Mouse (Mus musculus) frontal cortex, adult (tissue): ENCODE results near the gene Ppp1r14a.

Experiments
- ATAC-seq: cut with Nextera tagmentation; 2 replicates; pipeline ENCODE4 v1.9.2; 2017; ENCODE audit warnings: mild to moderate bottlenecking, moderate library complexity, mixed read lengths; ENCODE audit not compliant: low TSS enrichment

Gene Ppp1r14a

DNA sequence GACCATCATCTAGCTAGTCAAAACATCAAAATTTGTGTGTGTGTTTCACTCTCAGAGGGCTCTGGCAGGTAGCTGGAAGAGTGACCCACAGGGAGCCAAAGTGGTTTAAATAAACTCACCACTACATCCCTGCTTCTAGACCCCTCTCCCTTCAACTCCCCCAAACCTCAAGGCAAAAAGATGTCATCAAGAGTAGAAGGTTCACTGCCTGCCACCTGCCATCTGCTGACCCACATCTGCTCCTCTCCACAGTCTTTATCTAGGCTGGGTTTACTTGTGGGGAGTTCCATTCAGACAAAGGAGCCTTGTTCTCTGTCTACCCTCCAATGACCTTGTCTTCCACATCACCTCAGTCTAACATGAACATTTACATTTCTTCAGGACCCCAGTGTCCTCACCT, 9.8 kb upstream of the Ppp1r14a start:
- ATAC-seq = no peak

DNA sequence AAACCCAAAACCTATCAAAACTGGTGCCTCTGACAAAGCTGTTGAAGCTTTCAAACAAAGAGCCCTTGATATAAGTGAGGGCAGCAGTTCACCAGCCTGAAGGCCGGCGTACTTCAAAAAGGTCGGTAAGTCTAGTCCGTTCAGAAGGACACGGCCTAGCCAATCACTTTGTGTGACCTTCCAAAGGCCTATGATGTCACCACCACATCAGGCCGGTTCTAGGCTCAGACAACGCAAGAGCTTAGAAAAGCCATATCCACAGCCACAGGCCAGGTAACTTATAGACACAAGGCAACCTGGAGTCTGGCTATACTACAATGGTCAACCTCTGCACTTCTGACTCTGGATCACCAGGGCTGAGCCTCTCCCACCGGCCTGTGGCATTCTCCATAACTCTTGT, 9.2 kb upstream of the Ppp1r14a start:
- no peak for ATAC-seq

DNA sequence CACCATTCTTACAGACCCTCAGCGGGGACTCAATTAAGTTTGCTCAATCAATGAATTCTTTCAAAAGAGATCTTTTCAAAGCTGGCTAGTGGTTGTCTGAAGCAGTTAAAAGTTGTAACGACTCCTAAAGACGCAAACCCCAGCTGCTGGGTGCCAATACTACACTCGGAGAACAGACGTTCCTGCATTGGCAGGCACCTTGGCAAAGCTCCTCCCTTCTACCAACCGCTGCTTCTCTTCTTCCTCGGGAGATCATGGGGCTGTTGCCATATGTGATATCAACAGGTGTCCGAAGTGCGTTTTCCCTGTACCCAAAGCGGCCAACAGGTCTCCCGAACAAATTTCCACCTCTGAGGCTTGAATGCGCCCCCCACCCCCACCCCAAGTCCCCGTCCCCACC, 8.3 kb upstream of the Ppp1r14a start:
- ATAC-seq = no peak

DNA sequence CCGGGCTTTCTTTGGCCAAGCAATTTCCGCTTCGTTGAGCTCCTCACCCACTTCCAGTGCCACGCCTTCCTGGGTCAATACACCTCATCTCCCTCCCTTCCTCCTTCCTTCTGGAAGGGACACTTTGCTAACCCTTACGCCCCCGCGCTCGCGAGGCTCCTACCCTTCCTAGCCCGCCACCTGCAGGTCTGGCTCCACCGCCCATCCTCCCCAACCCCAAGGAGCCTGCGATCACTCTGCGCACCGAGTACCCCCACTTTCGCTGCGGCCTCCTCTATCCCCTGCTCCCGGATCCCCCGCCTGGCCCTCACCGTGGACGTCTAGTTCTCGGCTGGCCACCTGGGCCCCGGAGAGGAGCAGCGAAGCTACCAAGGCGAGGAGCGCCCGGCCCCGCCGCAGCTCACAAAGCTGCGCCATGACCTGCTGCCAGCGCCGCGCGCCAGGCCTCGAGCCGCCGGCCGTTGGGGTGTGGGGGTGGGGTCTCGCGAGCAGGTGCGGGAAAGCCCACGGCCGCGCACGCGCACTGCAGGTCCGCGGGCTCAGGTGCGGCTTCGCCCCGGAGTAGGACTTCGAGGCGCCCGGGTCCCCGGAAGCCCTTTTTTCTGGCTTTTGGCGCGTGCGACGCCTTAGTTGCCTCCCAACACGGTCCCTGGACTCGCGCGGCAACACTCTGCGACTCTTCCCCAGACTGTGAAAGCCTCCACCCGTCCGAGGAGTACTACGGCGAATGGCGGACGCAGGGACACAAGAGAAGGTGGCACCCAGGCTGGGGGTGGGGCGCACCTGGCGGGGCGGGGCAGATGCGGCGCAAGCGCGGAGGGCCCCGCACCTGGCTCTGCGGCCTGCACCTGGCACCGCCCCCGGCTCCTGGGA, 7.7 kb upstream of the Ppp1r14a start, which contains the start of gene Spint2:
Gene Spint2, minus strand, starts transcription at position 712 of the 873 bp plus-strand sequence.
- peak; percentile 31; the same call in 1 of the 2 replicates for ATAC-seq

DNA sequence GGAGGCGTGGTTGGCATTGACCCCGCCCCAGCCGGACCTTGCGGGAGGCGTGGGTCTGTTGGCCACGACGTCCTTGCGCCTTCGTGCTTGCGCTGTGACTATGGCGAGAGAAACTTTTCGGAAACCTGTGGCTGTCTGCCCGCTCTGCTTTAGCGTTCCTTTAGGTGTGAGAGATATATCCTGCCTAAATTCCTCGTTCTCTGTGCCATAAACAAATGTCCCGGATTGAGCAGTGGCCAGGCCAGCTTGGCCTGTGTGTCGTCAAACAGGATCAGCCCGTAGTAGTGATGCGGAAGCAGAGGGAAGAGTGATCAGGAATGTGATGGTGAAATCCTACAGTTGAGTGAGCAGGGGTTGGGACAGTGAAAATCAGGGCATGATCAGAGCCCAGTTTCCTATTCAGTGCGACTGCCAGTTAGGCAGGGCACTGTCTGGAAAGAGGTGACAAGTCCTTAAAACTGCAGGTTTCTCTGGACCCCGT, 7.0 kb upstream of the Ppp1r14a start:
- ATAC-seq = no peak

DNA sequence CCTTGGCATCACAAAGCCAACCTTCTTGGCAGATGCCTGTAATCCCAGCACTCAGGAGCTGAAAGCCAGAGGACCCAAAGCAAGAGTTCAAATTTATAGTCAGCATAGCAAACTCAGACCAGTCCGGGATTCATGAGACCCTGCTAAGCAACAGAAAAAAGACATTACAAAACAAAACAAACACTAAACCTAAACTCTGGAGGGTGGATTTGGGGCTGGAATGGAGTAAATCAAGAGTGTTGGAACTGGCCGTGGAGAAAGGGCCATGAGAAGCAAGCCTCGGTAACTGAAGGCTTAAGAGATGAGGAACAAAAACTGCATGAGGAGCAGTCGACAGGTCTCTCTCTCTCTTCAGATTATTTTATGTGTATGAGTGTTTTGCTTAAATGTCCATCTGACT, 5.2 kb upstream of the Ppp1r14a start:
- ATAC-seq = no peak

DNA sequence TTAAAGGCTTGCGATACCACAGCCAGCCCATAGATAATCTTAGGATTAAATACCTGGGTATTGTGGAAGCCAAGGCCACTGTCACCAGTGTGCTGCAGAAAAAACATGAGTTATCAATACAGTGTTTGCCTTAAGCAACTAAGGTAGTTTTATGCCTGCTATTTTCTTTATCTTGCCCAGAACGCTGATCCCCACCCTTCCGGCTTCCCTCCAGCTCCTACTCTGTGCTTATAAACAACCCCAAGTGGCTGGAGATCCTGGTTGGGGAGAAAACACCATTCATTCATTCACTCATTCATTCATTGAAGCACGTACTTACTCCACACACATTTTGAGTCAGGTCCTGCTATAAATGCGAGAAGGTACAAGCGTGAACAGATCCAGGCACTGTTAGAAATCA, 4.6 kb upstream of the Ppp1r14a start:
- ATAC-seq = no peak

DNA sequence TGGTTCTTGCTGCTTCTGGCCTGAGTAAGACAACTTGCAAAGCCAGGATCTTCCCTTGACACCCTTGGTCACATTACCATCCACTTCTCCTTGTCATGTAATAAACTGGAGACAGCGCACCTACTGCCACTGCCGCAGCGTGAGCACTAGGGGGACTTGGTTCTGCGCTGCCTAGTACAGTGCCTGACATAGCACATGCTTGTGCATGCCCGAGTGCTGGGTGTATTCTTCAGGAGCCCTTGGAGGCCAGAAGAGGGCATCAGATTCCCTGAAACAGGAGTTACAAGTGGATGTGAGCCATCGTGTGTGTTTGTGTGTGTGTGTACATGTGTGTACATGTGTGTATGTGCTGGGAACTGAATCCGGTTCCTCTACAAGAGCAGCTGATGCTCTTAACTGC, 1.6 kb upstream of the Ppp1r14a start:
- ATAC-seq = no peak

DNA sequence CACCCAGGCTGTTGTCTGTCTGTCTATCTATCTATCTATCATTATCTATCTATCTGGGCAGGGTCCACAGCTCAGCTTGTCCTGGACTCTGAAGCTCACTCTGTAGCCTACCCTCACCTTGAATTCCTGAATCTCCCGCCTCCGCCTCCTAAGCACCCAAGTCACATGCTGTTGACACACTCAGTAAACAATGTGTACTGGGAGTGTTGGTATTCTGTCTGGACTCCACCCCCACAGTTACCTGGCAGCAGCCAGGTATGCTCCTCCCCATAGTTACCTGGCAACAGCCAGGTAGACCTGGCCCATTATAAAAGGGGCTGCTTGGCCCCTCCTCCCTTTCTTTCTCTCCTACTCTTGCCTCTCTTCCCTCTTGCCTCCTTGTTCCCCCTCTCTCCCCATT, 1.0 kb upstream of the Ppp1r14a start:
- ATAC-seq = no peak

DNA sequence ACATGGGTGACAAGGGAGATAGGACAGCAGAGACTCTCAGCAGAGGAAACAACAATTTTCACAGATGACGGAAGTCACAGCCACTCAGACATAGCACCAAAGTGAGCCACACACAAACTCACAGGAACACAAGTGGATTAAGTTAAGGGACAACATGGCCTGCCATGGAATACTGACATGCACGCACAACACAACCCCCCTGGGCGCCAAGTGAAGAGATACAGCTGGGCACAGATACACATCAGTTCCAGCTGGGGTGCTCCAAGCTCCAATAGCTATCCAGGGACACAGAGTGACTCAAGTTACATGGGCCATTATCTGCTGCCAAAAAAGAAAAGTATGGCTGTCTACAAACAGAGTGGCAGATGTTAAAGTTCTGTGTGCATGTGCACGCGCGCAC, 748 bp downstream of the Ppp1r14a start:
- no peak for ATAC-seq

DNA sequence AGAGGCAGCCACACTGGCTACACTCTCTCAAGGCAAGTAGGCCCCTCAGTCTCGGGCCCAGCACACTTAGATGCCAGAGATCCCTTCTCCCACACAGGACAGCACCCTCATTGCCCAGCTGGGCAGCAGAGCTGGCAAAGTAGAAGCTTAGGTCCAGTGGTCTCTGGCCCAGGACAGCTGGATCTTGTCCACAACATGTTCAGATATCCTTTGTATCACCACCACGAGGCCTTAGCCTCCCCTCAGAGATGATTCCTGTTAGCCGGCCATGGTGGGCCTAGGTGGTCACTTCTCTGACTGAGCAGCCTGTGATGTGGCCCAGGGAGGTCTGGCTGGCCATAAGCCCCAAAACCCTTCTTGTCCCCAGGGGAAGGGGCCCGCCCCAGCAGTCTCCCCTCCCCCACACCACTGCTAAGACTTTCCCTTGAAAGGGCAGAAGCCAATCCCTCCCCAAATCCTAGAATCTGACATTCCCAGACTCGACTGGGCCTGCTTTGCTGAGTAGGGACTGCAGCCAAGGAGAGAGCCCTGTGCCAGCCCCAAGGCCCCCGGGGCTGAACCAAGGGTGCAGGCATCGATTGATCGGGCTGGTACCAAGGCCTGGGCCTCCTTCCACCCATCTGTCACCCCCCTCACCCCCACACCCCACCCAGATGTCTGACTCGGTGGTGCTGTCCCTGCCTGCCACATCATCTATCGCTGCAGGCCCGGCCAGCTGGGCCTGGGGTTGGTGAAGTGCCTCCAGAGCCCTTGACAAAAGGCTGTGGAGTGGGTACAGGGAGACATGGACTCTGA, 1.8 kb downstream of the Ppp1r14a start:
- ATAC-seq = peak; percentile 38; the same call in 1 of the 2 replicates

DNA sequence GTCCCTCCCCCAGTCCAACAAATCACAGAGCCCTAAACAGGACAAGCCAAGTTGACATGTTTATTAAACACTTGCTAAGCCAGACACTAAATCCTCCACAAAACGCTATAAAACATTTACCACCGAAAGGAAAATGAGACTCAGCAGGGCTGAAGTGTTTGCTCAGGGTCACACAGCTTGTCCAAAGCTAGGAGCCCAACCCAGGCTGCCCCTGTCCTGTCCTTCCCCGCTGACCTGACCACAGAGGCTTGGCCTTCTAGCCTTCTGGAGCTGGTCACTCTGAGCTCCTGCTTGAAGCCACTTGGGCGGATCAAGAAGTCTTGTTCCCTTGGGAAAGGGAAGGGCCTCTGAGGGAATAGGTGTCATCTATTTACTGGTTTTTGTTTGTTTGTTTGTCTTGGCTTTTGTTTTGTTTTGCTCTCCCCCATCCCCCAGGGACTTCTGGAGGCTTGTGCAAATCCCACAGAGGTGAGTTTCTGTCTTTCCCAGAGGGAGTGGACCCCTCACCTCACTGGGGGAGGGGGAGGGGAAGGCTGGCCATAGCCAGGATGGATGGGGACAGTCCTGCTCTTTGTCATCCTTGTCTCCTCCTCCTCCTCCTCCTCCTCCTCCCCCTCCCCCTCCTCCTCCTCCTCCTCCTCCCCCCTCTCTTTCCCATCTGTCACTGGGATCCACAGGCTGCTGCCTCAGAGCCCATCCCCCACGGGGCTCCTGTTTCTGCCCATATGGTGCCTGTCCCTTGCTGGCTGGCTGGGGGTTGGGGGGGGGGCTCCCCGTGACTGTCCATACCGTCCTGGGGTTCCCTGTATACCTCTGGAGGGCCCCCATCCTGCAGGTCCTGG, 2.7 kb downstream of the Ppp1r14a start:
- ATAC-seq = no peak

DNA sequence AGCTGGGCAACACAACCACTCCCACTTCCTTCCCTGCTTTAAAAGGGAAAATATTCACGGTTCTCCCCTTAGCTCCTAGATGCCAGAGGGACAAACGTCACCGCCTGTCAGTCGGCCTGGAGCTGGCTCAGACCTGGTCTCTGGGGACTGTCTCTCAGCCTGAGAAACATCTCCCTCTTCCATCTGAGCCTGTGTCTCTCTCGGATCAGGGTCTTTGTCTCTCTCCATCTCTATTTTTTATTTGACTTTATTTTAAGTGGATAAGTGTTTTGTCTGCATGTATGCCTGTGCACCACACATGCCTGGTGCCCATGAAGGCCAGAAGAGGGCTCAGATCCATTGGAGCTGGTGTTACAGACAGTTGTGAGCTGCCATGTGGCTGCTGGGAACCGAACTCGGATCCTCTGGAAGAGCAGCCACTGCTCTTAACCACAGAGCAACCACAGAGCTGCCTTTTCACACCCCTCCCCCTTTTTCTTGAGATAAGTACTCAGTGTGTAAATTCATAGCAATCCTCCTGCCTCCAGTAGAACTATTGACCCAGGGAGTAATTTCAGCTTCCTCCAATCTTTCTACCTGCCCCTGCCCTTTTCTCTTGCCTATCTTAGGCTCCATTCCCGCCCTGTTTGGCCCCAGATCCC, 3.5 kb downstream of the Ppp1r14a start:
- no peak for ATAC-seq

DNA sequence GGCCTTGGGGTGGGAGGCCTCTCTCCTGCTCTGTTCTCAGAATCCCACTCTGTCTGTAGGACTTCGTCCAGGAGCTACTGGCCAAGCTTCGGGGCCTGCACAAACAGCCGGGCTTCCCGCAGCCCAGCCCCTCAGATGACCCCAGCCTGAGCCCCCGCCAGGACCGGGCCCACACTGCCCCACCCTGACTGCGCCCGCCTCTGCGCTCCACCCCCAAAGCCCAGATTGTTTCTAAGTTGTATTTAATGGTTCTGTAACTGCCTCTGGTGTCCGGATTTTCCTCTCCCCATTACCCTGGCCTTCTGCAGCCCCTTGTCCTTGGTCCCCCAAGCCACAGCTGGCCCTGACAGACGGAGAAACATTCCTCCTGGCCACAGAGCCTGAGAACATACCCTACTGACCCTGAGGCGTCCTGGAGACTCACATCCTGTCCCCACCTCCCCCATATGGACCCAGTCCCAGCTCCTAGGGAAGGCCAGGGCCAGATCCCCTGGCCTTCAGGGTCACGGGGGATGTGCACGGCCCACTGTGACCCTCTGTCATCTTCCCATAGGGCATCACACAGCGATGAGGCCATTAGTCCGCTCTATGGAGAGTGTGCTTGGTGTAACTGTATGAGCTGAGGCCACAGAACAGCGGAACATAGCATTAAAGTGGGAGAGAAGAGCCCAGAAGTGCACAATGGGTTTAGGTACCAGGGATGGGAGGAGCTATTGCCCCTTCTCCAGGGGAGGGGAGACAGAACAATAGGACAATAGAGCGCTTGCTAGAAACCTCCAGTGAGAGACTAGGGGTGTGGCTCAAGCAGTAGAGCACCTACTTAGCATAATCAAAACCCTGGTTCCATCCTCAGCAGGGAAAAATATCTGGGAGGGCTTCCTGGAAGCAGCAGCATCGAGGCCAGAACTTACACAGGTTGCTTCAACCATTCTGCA, 4.3 kb downstream of the Ppp1r14a start:
- peak; percentile 39; the same call in 1 of the 2 replicates for ATAC-seq

DNA sequence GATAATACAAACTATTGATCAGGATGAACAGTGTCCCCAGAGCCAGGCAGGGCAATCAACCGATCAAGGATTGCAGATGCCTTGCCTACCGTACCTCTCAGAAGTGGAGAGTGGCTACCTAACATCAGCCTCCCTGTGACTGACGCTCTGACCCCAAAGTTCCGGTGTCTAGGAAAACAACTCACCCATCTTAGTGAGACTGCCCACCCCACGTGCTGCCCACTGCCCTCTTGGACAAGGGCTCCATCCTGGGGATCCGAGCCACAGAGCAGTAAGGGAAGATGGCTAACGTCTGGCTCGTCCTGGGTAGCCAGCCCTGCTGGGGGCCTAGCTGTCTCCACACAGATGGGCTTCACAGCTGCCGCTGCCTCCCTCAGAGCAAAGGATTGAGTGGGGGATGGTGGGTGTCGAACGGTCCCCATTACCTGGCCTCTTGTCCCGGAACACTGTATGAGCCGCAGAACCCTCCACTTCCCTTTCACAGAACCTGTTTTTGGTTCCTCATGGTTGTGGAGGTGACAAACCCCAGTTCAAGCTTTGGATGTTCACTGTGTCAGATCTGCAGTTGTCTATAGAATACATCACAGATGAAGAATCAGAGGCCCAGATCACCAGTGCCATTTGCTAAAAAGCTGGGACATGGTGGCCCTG, 5.1 kb downstream of the Ppp1r14a start:
- ATAC-seq = no peak

DNA sequence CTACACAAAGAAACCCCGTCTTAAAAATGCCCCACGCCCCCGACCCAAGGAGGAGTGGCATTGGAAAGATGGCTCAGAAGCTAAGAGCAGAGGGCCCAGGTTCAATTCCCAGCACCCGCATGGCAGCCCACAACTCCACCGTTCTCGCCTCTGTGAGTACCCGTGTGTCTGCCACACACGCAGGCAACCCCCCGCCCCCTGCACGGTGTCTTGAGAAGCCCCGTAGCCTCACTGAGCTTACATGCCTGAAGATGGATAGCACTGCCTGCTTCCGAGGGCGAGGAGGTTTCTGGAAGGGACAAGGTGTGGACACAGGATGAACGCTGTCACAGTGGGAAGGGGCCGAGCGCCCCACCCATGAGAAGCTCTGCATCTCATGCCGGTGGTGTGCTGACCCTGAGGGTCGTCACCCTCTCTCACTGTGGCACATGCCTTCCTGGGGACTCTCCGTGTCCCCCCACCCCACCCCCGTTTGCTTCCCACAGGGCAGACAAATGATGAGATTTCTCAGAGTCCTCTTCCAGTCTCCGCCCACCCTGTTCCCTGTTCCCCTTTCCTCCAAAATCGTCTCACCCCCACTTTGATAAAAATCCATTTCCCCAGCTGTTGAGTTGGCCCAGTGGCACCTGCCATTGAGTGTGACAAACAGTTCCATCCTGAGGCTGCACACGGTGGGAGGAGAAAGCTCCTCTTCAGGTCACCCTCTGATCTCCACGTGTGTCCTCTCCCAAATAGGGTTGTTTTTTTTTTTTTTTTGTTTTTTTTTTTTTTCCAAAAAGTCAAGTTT, 6.9 kb downstream of the Ppp1r14a start:
- no peak for ATAC-seq

DNA sequence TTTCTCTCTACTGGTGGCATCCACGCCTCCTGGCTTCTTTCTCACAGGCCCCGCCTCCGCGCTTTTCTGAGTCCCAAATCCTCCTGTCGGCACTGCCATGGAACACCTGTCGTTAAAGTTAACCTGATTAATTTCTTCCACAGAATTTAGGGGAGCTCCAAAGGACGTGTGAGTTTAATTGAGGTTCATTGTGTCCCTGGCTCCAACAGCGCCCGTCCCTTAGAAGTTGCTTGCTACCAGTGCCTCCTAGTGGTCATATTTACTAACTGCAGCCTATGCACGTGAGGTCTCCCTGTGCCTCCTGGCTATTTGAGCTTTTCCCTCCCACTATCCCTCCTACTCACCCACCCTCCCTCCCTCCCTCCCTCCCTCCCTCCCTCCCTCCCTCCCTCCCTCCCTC, 7.9 kb downstream of the Ppp1r14a start:
- no peak for ATAC-seq

DNA sequence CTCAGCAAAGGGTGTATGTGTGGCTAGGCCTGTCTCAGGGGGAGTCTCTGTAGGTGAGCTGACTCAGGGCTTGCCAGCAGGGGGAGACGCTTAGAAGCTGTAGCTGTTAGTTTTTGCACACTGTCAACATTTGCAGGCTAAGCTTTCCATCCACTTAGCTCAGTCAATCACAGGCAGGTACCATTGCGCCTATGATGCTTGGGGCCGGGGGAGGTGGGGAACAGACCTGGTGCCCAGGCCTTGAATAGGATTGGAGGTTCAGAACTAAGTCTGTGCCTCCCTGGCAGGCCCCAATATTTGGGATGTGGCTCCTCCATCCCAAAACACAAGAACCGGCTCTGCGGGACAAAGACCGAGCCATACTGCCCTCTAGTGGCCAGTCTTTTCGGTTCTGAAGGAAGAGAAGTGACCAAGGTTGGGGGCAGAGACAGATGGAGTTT, 12.0 kb downstream of the Ppp1r14a start:
- peak; percentile 20; the same call in 1 of the 2 replicates for ATAC-seq

DNA sequence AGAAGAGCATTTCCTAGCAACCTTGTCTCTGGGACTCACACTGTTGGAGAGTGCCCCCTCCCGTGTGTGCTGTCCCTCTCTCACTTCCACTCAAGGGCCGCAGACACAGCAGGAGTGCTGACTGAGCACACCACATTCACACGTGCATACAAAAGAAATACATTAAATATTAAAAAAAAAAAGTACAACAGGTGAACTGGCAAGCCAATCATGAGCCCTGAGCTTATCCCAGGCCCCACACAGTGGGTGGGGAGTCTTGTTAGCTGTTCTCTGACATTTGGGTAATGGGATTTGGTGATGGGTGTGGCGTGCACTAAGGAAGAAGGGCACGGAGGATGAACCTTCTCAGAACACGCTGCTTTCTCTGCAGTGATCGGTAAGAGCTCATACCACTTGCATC, 13.5 kb downstream of the Ppp1r14a start:
- no peak for ATAC-seq
